Mouse (Mus musculus) central nervous system, embryonic 11.5 days (tissue): Measurements from ENCODE around the gene 4930430F08Rik. TPM values are rescaled to one million over a fixed set of nuclear protein-coding genes. Genes with fewer than 3 reads are reported as not detected.

Experiments used
- polyA plus RNA-seq: library from polyadenylated mRNA; depleted of rRNA; stranded (reverse); fragments of >200 nt; gene quantifications from 2 replicates; pipeline ENCODE4 v1.2.3, GENCODE M21; 2012; rRNA removed

4930430F08Rik gene
- 18.0 and 28.9 TPM in 2 replicates for polyA plus RNA-seq

GRCm38 (mm10) chr10:100590323-100590722 lies at the start of gene 4930430F08Rik, which contains the start of gene 1700017N19Rik:
TSS of gene 4930430F08Rik (minus strand) at chr10:100590423.
TSS of gene 1700017N19Rik (plus strand) at chr10:100590484.

Other genes starting within 250 kb of the 4930430F08Rik start
- gene Gm4302, start 249.6 kb downstream of the 4930430F08Rik start, polyA plus RNA-seq = not detected in 2 replicates
- gene Gm4303, start 244.5 kb downstream of the 4930430F08Rik start, polyA plus RNA-seq = not detected in 2 replicates
- not detected in 2 replicates for gene Gm4305, start 239.3 kb downstream of the 4930430F08Rik start, polyA plus RNA-seq
- not detected in 2 replicates for gene Gm4307, start 229.1 kb downstream of the 4930430F08Rik start, polyA plus RNA-seq
- gene Gm4312, start 207.9 kb downstream of the 4930430F08Rik start, polyA plus RNA-seq = not detected in 2 replicates
- gene Tmtc3, start 103.1 kb downstream of the 4930430F08Rik start, polyA plus RNA-seq = 9.5 and 16.4 TPM in 2 replicates
- 7.7 and 11.5 TPM in 2 replicates for gene Cep290, start 102.9 kb downstream of the 4930430F08Rik start, polyA plus RNA-seq
- not detected in 2 replicates for gene 1700017N19Rik, start 61 bp upstream of the 4930430F08Rik start, polyA plus RNA-seq